Comparison of ENCODE assay signal across 24 mouse cellular contexts in the genomic region with DNA sequence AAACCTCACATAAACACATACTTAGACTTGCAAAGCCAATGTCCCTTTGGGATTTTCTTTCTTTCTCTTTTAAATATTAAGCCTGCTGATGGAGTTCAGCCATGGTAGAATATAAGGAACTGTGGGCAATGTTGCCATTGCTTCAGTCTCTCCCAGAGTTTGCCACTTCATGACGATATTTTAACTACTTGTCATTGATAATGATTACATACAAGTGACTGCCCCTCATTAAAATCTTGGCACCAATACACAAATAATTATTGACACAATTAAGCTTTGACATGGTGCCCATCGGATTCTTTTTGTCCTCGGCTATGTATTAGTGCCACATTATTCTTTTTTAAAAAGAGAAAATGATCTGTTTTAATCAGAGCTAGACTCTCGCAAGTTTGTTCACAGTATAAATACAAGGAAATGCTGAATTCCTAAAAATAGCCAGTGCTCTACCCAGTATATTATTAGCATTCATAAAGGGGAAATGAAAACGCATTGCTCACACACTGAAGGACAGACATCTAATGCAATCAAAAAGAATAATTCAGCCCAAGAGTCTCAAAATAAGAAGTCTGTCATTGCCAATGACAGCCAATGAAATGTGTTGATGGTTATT.
DNase-seq lines count a peak whose midpoint lies in the region; ATAC-seq and TF ChIP-seq lines count a peak whose summit lies in the region.
"Had no signal": no experiment of that assay in that cellular context is flagged by ENCODE, and none has a peak within 500 bp of the region (broad histone marks: within the 10 kb centered on the region; RNA-seq: fewer than 3 reads in every experiment).

No protein-coding gene starts in this region.

- H3K9ac ChIP-seq in forebrain, embryonic 15.5 days (replicated peaks): no peak overlapping the region
- no peak overlapping the region for H3K9ac ChIP-seq in forebrain, embryonic 11.5 days (ENCODE audit: low read length)
- H3K9ac ChIP-seq in midbrain, embryonic 11.5 days (ENCODE audit: low read length): no peak overlapping the region
- no peak overlapping the region for H3K9ac ChIP-seq in midbrain, embryonic 16.5 days (ENCODE audit: low read depth, low read length)
- H3K9ac ChIP-seq: heart, embryonic 13.5 days; hindbrain, embryonic 14.5 days had no signal

- TF ChIP-seq CTCF in brain, embryonic 14.5 days (IDR thresholded peaks at IDR 0.05; ENCODE audit: borderline replicate concordance, extremely low read depth, insufficient read depth, insufficient read length): no peak

- no peaks in the 10 kb centered on the region for H3K27me3 ChIP-seq in forebrain, embryonic 15.5 days
- H3K27me3 ChIP-seq in forebrain, embryonic 11.5 days (ENCODE audit: control insufficient read depth, insufficient read depth, low read length): no peaks in the 10 kb centered on the region
- H3K27me3 ChIP-seq in midbrain, embryonic 11.5 days (ENCODE audit: control insufficient read depth, insufficient read depth, low read length): no peaks in the 10 kb centered on the region
- H3K27me3 ChIP-seq in midbrain, embryonic 16.5 days (ENCODE audit: control insufficient read depth, insufficient read depth, low read depth, low read length): no peaks in the 10 kb centered on the region
- H3K27me3 ChIP-seq: heart, embryonic 13.5 days had no signal

- WGBS in forebrain, embryonic 15.5 days: 20% methylated on average over 5 of the region's 5 CpGs
- WGBS in forebrain, embryonic 11.5 days: 69% methylated on average over 5 of the region's 5 CpGs
- WGBS in midbrain, embryonic 11.5 days: 90% methylated on average over 5 of the region's 5 CpGs
- 65% methylated on average over 5 of the region's 5 CpGs for WGBS in midbrain, embryonic 16.5 days

- H3K36me3 ChIP-seq in forebrain, embryonic 15.5 days: no peaks in the 10 kb centered on the region
- H3K36me3 ChIP-seq in forebrain, embryonic 11.5 days (ENCODE audit: control insufficient read depth, insufficient read depth, low read length): no peaks in the 10 kb centered on the region
- H3K36me3 ChIP-seq in midbrain, embryonic 11.5 days (ENCODE audit: control insufficient read depth, insufficient read depth, low read length): no peaks in the 10 kb centered on the region
- H3K36me3 ChIP-seq in midbrain, embryonic 16.5 days (ENCODE audit: control insufficient read depth, insufficient read depth, low read length): no peaks in the 10 kb centered on the region
- H3K36me3 ChIP-seq: heart, embryonic 10.5 days; heart, embryonic 13.5 days had no signal

- no peak for TF ChIP-seq POLR2A in brain, embryonic 14.5 days (IDR thresholded peaks at IDR 0.05; ENCODE audit: borderline replicate concordance, extremely low read depth, insufficient read depth, insufficient read length, poor library complexity, severe bottlenecking)

- H3K27ac ChIP-seq in forebrain, embryonic 15.5 days (replicated peaks): no peak overlapping the region
- no peak overlapping the region for H3K27ac ChIP-seq in forebrain, embryonic 11.5 days (ENCODE audit: low read depth, low read length)
- H3K27ac ChIP-seq in midbrain, embryonic 11.5 days (ENCODE audit: low read depth, low read length): no peak overlapping the region
- H3K27ac ChIP-seq in midbrain, embryonic 16.5 days (ENCODE audit: low read length): no peak overlapping the region
- H3K27ac ChIP-seq: heart, adult 2 months; heart, embryonic 10.5 days; heart, embryonic 13.5 days; hindbrain, embryonic 14.5 days; hindbrain, postnatal 0 days had no signal

- DNase-seq in forebrain, embryonic 11.5 days (ENCODE audit: low spot score): no peak
- peak; percentile 45 for DNase-seq in midbrain, embryonic 11.5 days (ENCODE audit: low spot score, missing footprints)
- peak; percentile 43 for DNase-seq in Muller cell, postnatal 12 days (ENCODE audit: inconsistent ontology term)
- peak; percentile 68 for DNase-seq in brain, embryonic 14.5 days (ENCODE audit: low read depth)
- no peak for DNase-seq in thymus, postnatal 0 days (ENCODE audit: low spot score)
- no peak for DNase-seq in gastrocnemius, postnatal 10 days
- DNase-seq: adrenal gland, postnatal 10 days; adrenal gland, postnatal 36 days; cerebellum, adult 18-20 months; cerebellum, adult 9-10 months; cerebellum, postnatal 14 days; gastrocnemius, postnatal 36 days; heart, adult 2 months; heart, postnatal 14 days; heart, postnatal 4 days had no signal

- H3K9me3 ChIP-seq in forebrain, embryonic 15.5 days: no peaks in the 10 kb centered on the region
- H3K9me3 ChIP-seq in forebrain, embryonic 11.5 days (ENCODE audit: control insufficient read depth, low read length): no peaks in the 10 kb centered on the region
- no peaks in the 10 kb centered on the region for H3K9me3 ChIP-seq in midbrain, embryonic 11.5 days (ENCODE audit: control insufficient read depth, low read length)
- no peaks in the 10 kb centered on the region for H3K9me3 ChIP-seq in midbrain, embryonic 16.5 days (replicated peaks; ENCODE audit: control insufficient read depth, low read length, poor library complexity, severe bottlenecking)
- H3K9me3 ChIP-seq: heart, embryonic 10.5 days; heart, embryonic 13.5 days had no signal

- ATAC-seq in forebrain, embryonic 15.5 days (replicated peaks): peak; percentile 60; the same call in 1 of the 2 replicates
- no peak for ATAC-seq in forebrain, embryonic 11.5 days (replicated peaks; ENCODE audit: low FRiP score)
- no peak for ATAC-seq in midbrain, embryonic 11.5 days (ENCODE audit: low FRiP score)
- ATAC-seq in midbrain, embryonic 16.5 days: no peak
- ATAC-seq: hindbrain, postnatal 0 days; inflammation-experienced regulatory T-cells, adult 6 months; intestine, embryonic 16.5 days; Patski had no signal

- H3K4me2 ChIP-seq in forebrain, embryonic 15.5 days (replicated peaks): no peak overlapping the region
- no peak overlapping the region for H3K4me2 ChIP-seq in forebrain, embryonic 11.5 days (ENCODE audit: low read depth, low read length, severe bottlenecking)
- H3K4me2 ChIP-seq in midbrain, embryonic 11.5 days: no peak overlapping the region
- no peak overlapping the region for H3K4me2 ChIP-seq in midbrain, embryonic 16.5 days (ENCODE audit: low read length)
- H3K4me2 ChIP-seq: heart, embryonic 13.5 days; hindbrain, embryonic 14.5 days had no signal

- H3K4me1 ChIP-seq in forebrain, embryonic 15.5 days: peaks cover 7% of the 10 kb centered on the region; the same call in 1 of the 2 replicates
- H3K4me1 ChIP-seq in forebrain, embryonic 11.5 days (replicated peaks; ENCODE audit: control insufficient read depth, insufficient read depth, low read length): no peaks in the 10 kb centered on the region
- H3K4me1 ChIP-seq in midbrain, embryonic 11.5 days (ENCODE audit: control insufficient read depth, insufficient read depth, low read length): no peaks in the 10 kb centered on the region
- 0 out of 2 replicates have a peak, but pooled peaks cover 4% of the 10 kb centered on the region for H3K4me1 ChIP-seq in midbrain, embryonic 16.5 days (ENCODE audit: control insufficient read depth, insufficient read depth, low read length)
- H3K4me1 ChIP-seq: heart, embryonic 10.5 days; heart, embryonic 13.5 days had no signal

- H3K4me3 ChIP-seq in forebrain, embryonic 15.5 days: no peak overlapping the region
- H3K4me3 ChIP-seq in forebrain, embryonic 11.5 days (ENCODE audit: low read depth, low read length): no peak overlapping the region
- no peak overlapping the region for H3K4me3 ChIP-seq in midbrain, embryonic 11.5 days (ENCODE audit: low read depth, low read length)
- H3K4me3 ChIP-seq in midbrain, embryonic 16.5 days (ENCODE audit: low read depth, low read length): no peak overlapping the region
- H3K4me3 ChIP-seq: heart, adult 2 months; heart, embryonic 10.5 days; heart, embryonic 13.5 days had no signal

Comparison
In these comparisons a context has a peak if more than half of its experiments do, and no peak if none do; other contexts are left out.
1. DNase-seq: peak in midbrain, embryonic 11.5 days (single experiment), Muller cell, postnatal 12 days (single experiment) and brain, embryonic 14.5 days (single experiment); none in forebrain, embryonic 11.5 days (single experiment), thymus, postnatal 0 days (single experiment) and gastrocnemius, postnatal 10 days (single experiment).